Mouse (Mus musculus): ENCODE data around the gene Gm7534. TPM values are rescaled to one million over a fixed set of nuclear protein-coding genes. Genes with fewer than 3 reads are reported as not detected.
"Not testable (repeated sequence)": the region's sequence is repeated elsewhere in the genome, so short reads cannot be mapped to it uniquely, and the experiment has no call there.

The Gm7534 gene
- polyA plus RNA-seq, 1 experiment from 2014 or later = 0.22 TPM

DNA sequence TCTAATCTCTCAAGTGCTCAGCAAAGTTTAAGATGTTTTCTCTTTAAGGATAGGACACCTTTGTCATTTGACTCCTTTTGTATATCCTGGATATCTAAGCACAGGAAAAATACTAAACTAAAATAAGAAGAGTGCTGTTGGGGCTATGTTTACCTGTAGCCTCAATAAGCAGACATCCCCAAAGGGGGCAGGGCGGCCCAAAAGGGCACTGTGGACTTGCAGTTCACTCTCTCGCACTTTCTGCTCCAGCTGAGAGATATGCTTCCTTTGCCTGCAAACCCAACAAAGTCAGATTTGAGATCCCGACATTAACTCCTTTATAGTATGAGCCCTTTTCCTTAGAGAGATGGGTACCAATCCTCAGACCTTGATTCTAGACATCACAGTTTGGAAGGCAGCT, 49.1 kb downstream of the Gm7534 start:
- WGBS = 95% methylated on average over 3 of the region's 3 CpGs
- ATAC-seq (replicated peaks; ENCODE audit: low FRiP score, low read depth) = no peak
- Histone ChIP-seq H3K4me1 (replicated peaks; ENCODE audit: insufficient read depth, low read length) (no peaks in the 10 kb centered on the region; the same call in 1 of the 2 replicates), H3K36me3 (ENCODE audit: insufficient read depth, low read length) (0 out of 2 replicates have a peak, but pooled peaks cover 12% of the 10 kb centered on the region), H3K27me3 (ENCODE audit: insufficient read depth, low read length) (no peaks in the 10 kb centered on the region), H3K4me3 (replicated peaks; ENCODE audit: low read depth, low read length) (no peak overlapping the region), H3K9ac (ENCODE audit: low read depth, low read length) (no peak overlapping the region), H3K27ac (no peak overlapping the region), H3K9me3 (replicated peaks; ENCODE audit: low read length) (no peaks in the 10 kb centered on the region), H3K4me2 (ENCODE audit: low read length) (no peak overlapping the region)
- no peak for TF ChIP-seq CTCF (IDR thresholded peaks at IDR 0.05; ENCODE audit: low read depth)
- no peak for DNase-seq (ENCODE audit: low spot score)

DNA sequence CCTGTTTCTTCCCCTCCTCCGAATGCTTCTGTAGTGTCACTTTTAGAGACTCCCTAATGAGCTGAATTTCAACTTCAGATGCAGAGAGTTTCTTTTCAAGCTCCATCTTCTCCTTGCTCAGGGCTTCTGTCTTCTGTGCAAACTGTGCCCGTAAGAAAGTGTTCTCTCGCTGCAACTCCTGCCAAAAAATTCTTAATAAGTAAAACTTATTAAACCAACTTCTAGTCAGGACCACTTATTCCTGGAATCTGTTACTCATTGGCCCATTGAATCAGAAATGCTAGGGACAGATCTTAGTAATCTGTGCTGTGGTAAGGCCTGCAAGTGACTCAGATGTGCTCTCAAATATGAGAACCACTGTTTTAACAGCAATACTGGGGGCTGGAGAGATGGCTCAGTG, 50.7 kb downstream of the Gm7534 start:
- WGBS = 78% methylated on average over 3 of the region's 3 CpGs
- 0 out of 2 replicates have a peak, but pooled peaks cover 19% of the 10 kb centered on the region for H3K36me3 ChIP-seq (ENCODE audit: insufficient read depth, low read length)
- no peaks in the 10 kb centered on the region for H3K27me3 ChIP-seq (ENCODE audit: insufficient read depth, low read length)
- no peak overlapping the region for H3K9ac ChIP-seq (ENCODE audit: low read depth, low read length)
- no peak overlapping the region for H3K4me3 ChIP-seq (replicated peaks; ENCODE audit: low read depth, low read length)
- ATAC-seq (replicated peaks; ENCODE audit: low FRiP score, low read depth) = no peak
- no peaks in the 10 kb centered on the region for H3K4me1 ChIP-seq (replicated peaks; ENCODE audit: insufficient read depth, low read length)
- DNase-seq (ENCODE audit: low spot score) = no peak
- TF ChIP-seq CTCF (IDR thresholded peaks at IDR 0.05; ENCODE audit: low read depth) = no peak
- no peaks in the 10 kb centered on the region for H3K9me3 ChIP-seq (replicated peaks; ENCODE audit: low read length)
- H3K27ac ChIP-seq = no peak overlapping the region
- H3K4me2 ChIP-seq (ENCODE audit: low read length) = no peak overlapping the region

DNA sequence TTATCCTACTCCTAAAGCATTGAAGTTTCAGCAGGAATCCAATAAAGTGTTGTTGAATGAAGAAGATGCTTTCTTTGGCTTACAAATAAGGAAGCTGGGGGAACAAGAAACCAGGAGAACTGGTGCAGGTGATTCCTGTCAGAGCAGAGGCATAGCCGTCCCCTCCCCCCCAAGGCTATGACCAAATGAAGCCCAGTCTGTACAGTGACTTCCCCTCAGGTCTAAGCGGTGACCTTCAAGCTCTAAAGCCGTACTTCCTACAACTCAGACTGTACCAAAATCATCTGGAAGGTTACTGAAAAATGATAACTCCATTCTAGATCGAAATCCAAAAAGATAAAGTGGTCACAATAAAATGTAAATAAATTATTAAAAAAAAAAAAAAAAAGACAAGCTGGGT, 53.4 kb downstream of the Gm7534 start:
- H3K9ac ChIP-seq (ENCODE audit: low read depth, low read length) = no peak overlapping the region
- no peaks in the 10 kb centered on the region for H3K27me3 ChIP-seq (ENCODE audit: insufficient read depth, low read length)
- no peak for TF ChIP-seq CTCF (IDR thresholded peaks at IDR 0.05; ENCODE audit: low read depth)
- no peaks in the 10 kb centered on the region for H3K9me3 ChIP-seq (replicated peaks; ENCODE audit: low read length)
- no peaks in the 10 kb centered on the region for H3K4me1 ChIP-seq (replicated peaks; ENCODE audit: insufficient read depth, low read length)
- 0 out of 2 replicates have a peak, but pooled peaks cover 19% of the 10 kb centered on the region for H3K36me3 ChIP-seq (ENCODE audit: insufficient read depth, low read length)
- no peak overlapping the region for H3K4me3 ChIP-seq (replicated peaks; ENCODE audit: low read depth, low read length)
- H3K27ac ChIP-seq = no peak overlapping the region
- ATAC-seq (replicated peaks; ENCODE audit: low FRiP score, low read depth) = no peak
- H3K4me2 ChIP-seq (ENCODE audit: low read length) = no peak overlapping the region
- no peak for DNase-seq (ENCODE audit: low spot score)
- WGBS = 91% methylated on average over 4 of the region's 4 CpGs

DNA sequence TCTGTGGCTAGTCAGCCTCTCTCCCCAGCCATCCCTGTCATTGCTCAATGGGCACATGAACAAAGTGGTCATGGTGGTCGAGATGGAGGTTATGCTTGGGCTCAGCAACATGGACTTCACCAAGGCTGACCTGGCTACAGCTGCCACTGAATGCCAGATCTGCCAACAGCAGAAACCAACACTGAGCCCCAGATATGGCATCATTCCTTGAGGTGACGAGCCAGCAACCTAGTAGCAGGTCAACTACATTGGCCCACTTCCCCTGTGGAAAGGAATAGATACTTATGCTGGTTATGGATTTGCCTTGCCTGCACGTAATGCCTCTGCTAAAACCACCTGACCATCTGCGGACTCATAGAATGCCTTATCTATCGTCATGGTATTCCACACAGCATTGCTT, 58.5 kb downstream of the Gm7534 start:
- not testable (repeated sequence) for H3K4me1 ChIP-seq (replicated peaks; ENCODE audit: insufficient read depth, low read length); H3K9ac ChIP-seq (ENCODE audit: low read depth, low read length); ATAC-seq (replicated peaks; ENCODE audit: low FRiP score, low read depth); H3K9me3 ChIP-seq (replicated peaks; ENCODE audit: low read length); DNase-seq (ENCODE audit: low spot score); H3K27ac ChIP-seq; H3K4me2 ChIP-seq (ENCODE audit: low read length); H3K27me3 ChIP-seq (ENCODE audit: insufficient read depth, low read length); H3K4me3 ChIP-seq (replicated peaks; ENCODE audit: low read depth, low read length)
- 0 out of 2 replicates have a peak, but pooled peaks cover 14% of the 10 kb centered on the region for H3K36me3 ChIP-seq (ENCODE audit: insufficient read depth, low read length)
- WGBS = 96% methylated on average over 5 of the region's 5 CpGs

Other genes with a start within 250 kb of the Gm7534 start
- gene Hmgn2, start 234.4 kb downstream of the Gm7534 start, polyA plus RNA-seq (2015; fragmentation: Nextera tagmentation; extraction: Ambion mirVana) = 1,962 and 2,114 TPM in 2 replicates
- 35.3 and 36.9 TPM in 2 replicates for gene Dhdds, start 202.1 kb downstream of the Gm7534 start, polyA plus RNA-seq (2015; fragmentation: Nextera tagmentation; extraction: Ambion mirVana)
- gene Lin28a, start 184.2 kb downstream of the Gm7534 start, polyA plus RNA-seq (2015; fragmentation: Nextera tagmentation; extraction: Ambion mirVana) = 0.04 TPM in 1 of 2 replicates, not detected in the other
- not detected in 2 replicates for gene Zfp683, start 149.2 kb downstream of the Gm7534 start, polyA plus RNA-seq (2015; fragmentation: Nextera tagmentation; extraction: Ambion mirVana)
- gene Crybg2, start 142.2 kb downstream of the Gm7534 start, polyA plus RNA-seq (2015; fragmentation: Nextera tagmentation; extraction: Ambion mirVana) = 2.8 and 6.1 TPM in 2 replicates
- 14.7 and 18.9 TPM in 2 replicates for gene Cd52, start 107.9 kb downstream of the Gm7534 start, polyA plus RNA-seq (2015; fragmentation: Nextera tagmentation; extraction: Ambion mirVana)
- gene Ubxn11, start 100.4 kb downstream of the Gm7534 start, polyA plus RNA-seq (2015; fragmentation: Nextera tagmentation; extraction: Ambion mirVana) = 7.6 and 7.8 TPM in 2 replicates
- 452 and 455 TPM in 2 replicates for gene Sh3bgrl3, start 74.2 kb downstream of the Gm7534 start, polyA plus RNA-seq (2015; fragmentation: Nextera tagmentation; extraction: Ambion mirVana)
- gene Cep85, start 15.9 kb downstream of the Gm7534 start, polyA plus RNA-seq (2015; fragmentation: Nextera tagmentation; extraction: Ambion mirVana) = 168 and 176 TPM in 2 replicates
- gene Catsper4, start 24.4 kb upstream of the Gm7534 start, polyA plus RNA-seq (2015; fragmentation: Nextera tagmentation; extraction: Ambion mirVana) = 0.41 and 0.42 TPM in 2 replicates
- gene Cnksr1, start 35.4 kb upstream of the Gm7534 start, polyA plus RNA-seq (2015; fragmentation: Nextera tagmentation; extraction: Ambion mirVana) = 8.3 and 9.2 TPM in 2 replicates
- gene E130218I03Rik, start 40.7 kb upstream of the Gm7534 start, polyA plus RNA-seq (2015; fragmentation: Nextera tagmentation; extraction: Ambion mirVana) = 0.08 and 0.29 TPM in 2 replicates
- gene Zfp593, start 42.6 kb upstream of the Gm7534 start, polyA plus RNA-seq (2015; fragmentation: Nextera tagmentation; extraction: Ambion mirVana) = 14.0 and 16.3 TPM in 2 replicates
- gene Gm30191, start 43.9 kb upstream of the Gm7534 start, polyA plus RNA-seq (2015; fragmentation: Nextera tagmentation; extraction: Ambion mirVana) = not detected in 2 replicates
- gene Grrp1, start 51.1 kb upstream of the Gm7534 start, polyA plus RNA-seq (2015; fragmentation: Nextera tagmentation; extraction: Ambion mirVana) = 10.8 and 12.3 TPM in 2 replicates
- 12.5 and 14.1 TPM in 2 replicates for gene Pdik1l, start 84.9 kb upstream of the Gm7534 start, polyA plus RNA-seq (2015; fragmentation: Nextera tagmentation; extraction: Ambion mirVana)
- gene Trim63, start 112.1 kb upstream of the Gm7534 start, polyA plus RNA-seq (2015; fragmentation: Nextera tagmentation; extraction: Ambion mirVana) = 2.4 and 2.7 TPM in 2 replicates
- 0.48 and 0.82 TPM in 2 replicates for gene Slc30a2, start 140.2 kb upstream of the Gm7534 start, polyA plus RNA-seq (2015; fragmentation: Nextera tagmentation; extraction: Ambion mirVana)
- gene Extl1, start 180.8 kb upstream of the Gm7534 start, polyA plus RNA-seq (2015; fragmentation: Nextera tagmentation; extraction: Ambion mirVana) = 0.70 and 0.86 TPM in 2 replicates
- 22.7 and 24.4 TPM in 2 replicates for gene Pafah2, start 193.3 kb upstream of the Gm7534 start, polyA plus RNA-seq (2015; fragmentation: Nextera tagmentation; extraction: Ambion mirVana)